Mouse (Mus musculus): ENCODE data around the gene Cacng1.

The Cacng1 gene

GRCm38 (mm10) chr11:107716332-107716938 lies at the start of gene Cacng1:
Gene Cacng1, minus strand, starts transcription at chr11:107716522.
- DNase-seq (ENCODE audit: extremely low spot score, low read depth, low spot score) = no peak

GRCm38 (mm10) chr11:107762688-107763460 lies 46.6 kb upstream of the Cacng1 start:
- DNase-seq (ENCODE audit: extremely low spot score, low read depth, low spot score) = no peak

GRCm38 (mm10) chr11:107761790-107762500 lies 45.6 kb upstream of the Cacng1 start:
- DNase-seq (ENCODE audit: extremely low spot score, low read depth, low spot score) = no peak

- DNase-seq (ENCODE audit: extremely low spot score, low read depth, low spot score) = no peak
Observed at GRCm38 (mm10) chr11:107760001-107760400, 43.7 kb upstream of the Cacng1 start.

- DNase-seq (ENCODE audit: extremely low spot score, low read depth, low spot score) = no peak
Observed at GRCm38 (mm10) chr11:107759516-107759915, 43.2 kb upstream of the Cacng1 start.

- DNase-seq (ENCODE audit: extremely low spot score, low read depth, low spot score) = no peak
Observed at GRCm38 (mm10) chr11:107749114-107749513, 32.8 kb upstream of the Cacng1 start.

- no peak for DNase-seq (ENCODE audit: extremely low spot score, low read depth, low spot score)
Observed at GRCm38 (mm10) chr11:107748243-107749035, 32.1 kb upstream of the Cacng1 start.

- DNase-seq (ENCODE audit: extremely low spot score, low read depth, low spot score) = no peak
Observed at GRCm38 (mm10) chr11:107743100-107743499, 26.8 kb upstream of the Cacng1 start.

- no peak for DNase-seq (ENCODE audit: extremely low spot score, low read depth, low spot score)
Observed at GRCm38 (mm10) chr11:107738418-107739099, 22.2 kb upstream of the Cacng1 start.

- no peak for DNase-seq (ENCODE audit: extremely low spot score, low read depth, low spot score)
Observed at GRCm38 (mm10) chr11:107737886-107738285, 21.6 kb upstream of the Cacng1 start.

- DNase-seq (ENCODE audit: extremely low spot score, low read depth, low spot score) = no peak
Observed at GRCm38 (mm10) chr11:107734133-107734532, 17.8 kb upstream of the Cacng1 start.

- DNase-seq (ENCODE audit: extremely low spot score, low read depth, low spot score) = no peak
Observed at GRCm38 (mm10) chr11:107731498-107731897, 15.2 kb upstream of the Cacng1 start.

GRCm38 (mm10) chr11:107730940-107731339 lies 14.6 kb upstream of the Cacng1 start:
- DNase-seq (ENCODE audit: extremely low spot score, low read depth, low spot score) = no peak

- no peak for DNase-seq (ENCODE audit: extremely low spot score, low read depth, low spot score)
Observed at GRCm38 (mm10) chr11:107729141-107729540, 12.8 kb upstream of the Cacng1 start.

- DNase-seq (ENCODE audit: extremely low spot score, low read depth, low spot score) = no peak
Observed at GRCm38 (mm10) chr11:107728073-107728863, 11.9 kb upstream of the Cacng1 start.

GRCm38 (mm10) chr11:107724603-107725002 lies 8.3 kb upstream of the Cacng1 start:
- no peak for DNase-seq (ENCODE audit: extremely low spot score, low read depth, low spot score)

- DNase-seq (ENCODE audit: extremely low spot score, low read depth, low spot score) = no peak
Observed at GRCm38 (mm10) chr11:107721057-107721456, 4.7 kb upstream of the Cacng1 start.

GRCm38 (mm10) chr11:107720264-107721021 lies 4.1 kb upstream of the Cacng1 start:
- DNase-seq (ENCODE audit: extremely low spot score, low read depth, low spot score) = no peak

- no peak for DNase-seq (ENCODE audit: extremely low spot score, low read depth, low spot score)
Observed at GRCm38 (mm10) chr11:107714368-107714767, 2.0 kb downstream of the Cacng1 start.
